Mouse (Mus musculus): ENCODE results near the gene Wwox. TPM values are rescaled to one million over a fixed set of nuclear protein-coding genes. Genes with fewer than 3 reads are reported as not detected.

The Wwox gene
- polyA plus RNA-seq, 1 experiment from 2014 or later, result 13.7 TPM

GRCm38 (mm10) chr8:115026201-115026600 is 586.7 kb downstream of the Wwox start:
- ATAC-seq (ENCODE audit: insufficient number of reproducible peaks, low FRiP score, low TSS enrichment, low read depth), result no peak
- no peak overlapping the region for H3K4me2 ChIP-seq (replicated peaks)
- 45% methylated on average over 7 of the region's 7 CpGs for WGBS
- no peaks in the 10 kb centered on the region for H3K9me3 ChIP-seq (replicated peaks)
- no peaks in the 10 kb centered on the region for H3K27me3 ChIP-seq
- no peaks in the 10 kb centered on the region for H3K36me3 ChIP-seq
- H3K9ac ChIP-seq, result no peak overlapping the region
- no peak overlapping the region for H3K27ac ChIP-seq (replicated peaks)
- H3K4me1 ChIP-seq, result peaks cover 8% of the 10 kb centered on the region
- H3K4me3 ChIP-seq (replicated peaks), result no peak overlapping the region

- H3K27me3 ChIP-seq, result no peaks in the 10 kb centered on the region
- H3K4me3 ChIP-seq (replicated peaks), result no peak overlapping the region
- 75% methylated on average over 1 of the region's 1 CpGs for WGBS
- no peaks in the 10 kb centered on the region for H3K9me3 ChIP-seq (replicated peaks)
- no peaks in the 10 kb centered on the region for H3K36me3 ChIP-seq
- H3K27ac ChIP-seq (replicated peaks), result no peak overlapping the region
- H3K4me2 ChIP-seq (replicated peaks), result no peak overlapping the region
- ATAC-seq (ENCODE audit: insufficient number of reproducible peaks, low FRiP score, low TSS enrichment, low read depth), result peak; percentile 15; the same call in 1 of the 2 replicates
- no peaks in the 10 kb centered on the region for H3K4me1 ChIP-seq
- H3K9ac ChIP-seq, result no peak overlapping the region
Observed at GRCm38 (mm10) chr8:115033194-115033593, 593.7 kb downstream of the Wwox start.

- Histone ChIP-seq H3K9ac (no peak overlapping the region), H3K36me3 (no peaks in the 10 kb centered on the region), H3K4me1 (no peaks in the 10 kb centered on the region), H3K4me2 (replicated peaks) (no peak overlapping the region), H3K27ac (replicated peaks) (no peak overlapping the region), H3K27me3 (no peaks in the 10 kb centered on the region), H3K9me3 (replicated peaks) (no peaks in the 10 kb centered on the region), H3K4me3 (replicated peaks) (no peak overlapping the region)
- no peak for ATAC-seq (ENCODE audit: insufficient number of reproducible peaks, low FRiP score, low TSS enrichment, low read depth)
- WGBS, result 69% methylated on average over 9 of the region's 9 CpGs
Observed at GRCm38 (mm10) chr8:115036016-115036415, 596.6 kb downstream of the Wwox start.

- H3K36me3 ChIP-seq, result no peaks in the 10 kb centered on the region
- ATAC-seq (ENCODE audit: insufficient number of reproducible peaks, low FRiP score, low TSS enrichment, low read depth), result no peak
- no peaks in the 10 kb centered on the region for H3K27me3 ChIP-seq
- H3K9ac ChIP-seq, result no peak overlapping the region
- H3K4me2 ChIP-seq (replicated peaks), result no peak overlapping the region
- no peak overlapping the region for H3K27ac ChIP-seq (replicated peaks)
- no peak overlapping the region for H3K4me3 ChIP-seq (replicated peaks)
- no peaks in the 10 kb centered on the region for H3K9me3 ChIP-seq (replicated peaks)
- WGBS, result 26% methylated on average over 4 of the region's 4 CpGs
- no peaks in the 10 kb centered on the region for H3K4me1 ChIP-seq
Observed at GRCm38 (mm10) chr8:115038426-115038825, 599.0 kb downstream of the Wwox start.

GRCm38 (mm10) chr8:115045746-115046145 is 606.3 kb downstream of the Wwox start:
- Histone ChIP-seq H3K36me3 (no peaks in the 10 kb centered on the region), H3K9ac (no peak overlapping the region), H3K4me1 (0 out of 2 replicates have a peak, but pooled peaks cover 12% of the 10 kb centered on the region), H3K4me3 (replicated peaks) (no peak overlapping the region), H3K4me2 (replicated peaks) (no peak overlapping the region), H3K27ac (replicated peaks) (no peak overlapping the region), H3K9me3 (replicated peaks) (no peaks in the 10 kb centered on the region), H3K27me3 (no peaks in the 10 kb centered on the region)
- no peak for ATAC-seq (ENCODE audit: insufficient number of reproducible peaks, low FRiP score, low TSS enrichment, low read depth)
- 26% methylated on average over 7 of the region's 7 CpGs for WGBS

GRCm38 (mm10) chr8:115046496-115046895 is 607.0 kb downstream of the Wwox start:
- H3K4me3 ChIP-seq (replicated peaks), result no peak overlapping the region

GRCm38 (mm10) chr8:115058193-115058835 is 618.9 kb downstream of the Wwox start:
- no peak overlapping the region for H3K4me2 ChIP-seq (replicated peaks)
- H3K9me3 ChIP-seq (replicated peaks), result no peaks in the 10 kb centered on the region
- H3K4me3 ChIP-seq (replicated peaks), result no peak overlapping the region
- H3K4me1 ChIP-seq, result peaks cover 5% of the 10 kb centered on the region
- H3K27ac ChIP-seq (replicated peaks), result peak overlapping the region; percentile 63
- H3K36me3 ChIP-seq, result no peaks in the 10 kb centered on the region
- no peak overlapping the region for H3K9ac ChIP-seq
- no peaks in the 10 kb centered on the region for H3K27me3 ChIP-seq
- 79% methylated on average over 12 of the region's 12 CpGs for whole genome bisulfite sequencing
- no peak for ATAC-seq (ENCODE audit: insufficient number of reproducible peaks, low FRiP score, low TSS enrichment, low read depth)

More at GRCm38 (mm10) chr8:115046496-115046895, 607.0 kb downstream of the Wwox start:
- ATAC-seq (ENCODE audit: insufficient number of reproducible peaks, low FRiP score, low TSS enrichment, low read depth), result no peak
- Histone ChIP-seq H3K4me1 (0 out of 2 replicates have a peak, but pooled peaks cover 12% of the 10 kb centered on the region), H3K36me3 (no peaks in the 10 kb centered on the region), H3K27me3 (no peaks in the 10 kb centered on the region), H3K9ac (no peak overlapping the region), H3K4me2 (replicated peaks) (no peak overlapping the region), H3K9me3 (replicated peaks) (no peaks in the 10 kb centered on the region), H3K27ac (replicated peaks) (no peak overlapping the region)
- 50% methylated on average over 4 of the region's 4 CpGs for WGBS

GRCm38 (mm10) chr8:115063623-115064022 is 624.2 kb downstream of the Wwox start:
- no peaks in the 10 kb centered on the region; the same call in 1 of the 2 replicates for H3K27me3 ChIP-seq

GRCm38 (mm10) chr8:115064691-115065090 is 625.2 kb downstream of the Wwox start:
- ATAC-seq (ENCODE audit: insufficient number of reproducible peaks, low FRiP score, low TSS enrichment, low read depth), result no peak
- 88% methylated on average over 15 of the region's 15 CpGs for WGBS
- no peak overlapping the region for H3K9ac ChIP-seq
- H3K9me3 ChIP-seq (replicated peaks), result no peaks in the 10 kb centered on the region
- H3K36me3 ChIP-seq, result no peaks in the 10 kb centered on the region
- H3K4me2 ChIP-seq (replicated peaks), result no peak overlapping the region
- H3K4me3 ChIP-seq (replicated peaks), result no peak overlapping the region
- H3K4me1 ChIP-seq, result no peaks in the 10 kb centered on the region
- no peak overlapping the region for H3K27ac ChIP-seq (replicated peaks)
- no peaks in the 10 kb centered on the region; the same call in 1 of the 2 replicates for H3K27me3 ChIP-seq

More at GRCm38 (mm10) chr8:115063623-115064022, 624.2 kb downstream of the Wwox start:
- no peak for ATAC-seq (ENCODE audit: insufficient number of reproducible peaks, low FRiP score, low TSS enrichment, low read depth)
- H3K4me2 ChIP-seq (replicated peaks), result no peak overlapping the region
- no peak overlapping the region for H3K27ac ChIP-seq (replicated peaks)
- no peak overlapping the region for H3K4me3 ChIP-seq (replicated peaks)
- H3K4me1 ChIP-seq, result peaks cover under 1% of the 10 kb centered on the region
- WGBS, result 86% methylated on average over 5 of the region's 5 CpGs
- no peaks in the 10 kb centered on the region for H3K9me3 ChIP-seq (replicated peaks)
- no peaks in the 10 kb centered on the region for H3K36me3 ChIP-seq
- no peak overlapping the region for H3K9ac ChIP-seq

- Histone ChIP-seq H3K27ac (replicated peaks) (no peak overlapping the region), H3K9me3 (replicated peaks) (no peaks in the 10 kb centered on the region), H3K4me2 (replicated peaks) (no peak overlapping the region), H3K9ac (no peak overlapping the region), H3K4me1 (no peaks in the 10 kb centered on the region), H3K36me3 (no peaks in the 10 kb centered on the region), H3K27me3 (no peaks in the 10 kb centered on the region; the same call in 1 of the 2 replicates), H3K4me3 (replicated peaks) (no peak overlapping the region)
- WGBS, result 65% methylated on average over 7 of the region's 7 CpGs
- ATAC-seq (ENCODE audit: insufficient number of reproducible peaks, low FRiP score, low TSS enrichment, low read depth), result no peak
Observed at GRCm38 (mm10) chr8:115065386-115065785, 625.9 kb downstream of the Wwox start.

GRCm38 (mm10) chr8:115066550-115067058 is 627.1 kb downstream of the Wwox start:
- no peaks in the 10 kb centered on the region for H3K4me1 ChIP-seq
- ATAC-seq (ENCODE audit: insufficient number of reproducible peaks, low FRiP score, low TSS enrichment, low read depth), result no peak
- no peak overlapping the region for H3K27ac ChIP-seq (replicated peaks)
- WGBS, result 88% methylated on average over 8 of the region's 8 CpGs
- H3K9ac ChIP-seq, result no peak overlapping the region
- H3K36me3 ChIP-seq, result no peaks in the 10 kb centered on the region
- no peak overlapping the region for H3K4me2 ChIP-seq (replicated peaks)
- H3K27me3 ChIP-seq, result no peaks in the 10 kb centered on the region; the same call in 1 of the 2 replicates
- no peaks in the 10 kb centered on the region for H3K9me3 ChIP-seq (replicated peaks)
- no peak overlapping the region for H3K4me3 ChIP-seq (replicated peaks)

GRCm38 (mm10) chr8:115068723-115069122 is 629.3 kb downstream of the Wwox start:
- 60% methylated on average over 5 of the region's 5 CpGs for WGBS
- H3K9ac ChIP-seq, result no peak overlapping the region
- H3K4me1 ChIP-seq, result no peaks in the 10 kb centered on the region
- no peak overlapping the region for H3K4me3 ChIP-seq (replicated peaks)
- no peaks in the 10 kb centered on the region; the same call in 1 of the 2 replicates for H3K27me3 ChIP-seq
- H3K4me2 ChIP-seq (replicated peaks), result no peak overlapping the region
- H3K36me3 ChIP-seq, result no peaks in the 10 kb centered on the region
- H3K9me3 ChIP-seq (replicated peaks), result no peaks in the 10 kb centered on the region
- no peak for ATAC-seq (ENCODE audit: insufficient number of reproducible peaks, low FRiP score, low TSS enrichment, low read depth)
- no peak overlapping the region for H3K27ac ChIP-seq (replicated peaks)

Measured in embryonic facial prominence, embryonic 15.5 days (tissue).